Mouse (Mus musculus) CH12F3 (cell line): Measurements from ENCODE around the gene Dcst2.

ENCODE experiments used
- in situ Hi-C: fragments of 300-500 bp; cut with MboI; formaldehyde crosslinking; loops from 2 replicates; pipeline ENCODE4 v1.14.3; 2020; ENCODE audit warnings: low sequenced_read_pairs

Gene Dcst2

GRCm38 (mm10) chr3:89408448-89408847, 46.7 kb downstream of the Dcst2 start:
- in situ Hi-C loops = no loop called here

GRCm38 (mm10) chr3:89409701-89410100, 47.9 kb downstream of the Dcst2 start:
- in situ Hi-C loops = no loop called here

GRCm38 (mm10) chr3:89410864-89411263, 49.1 kb downstream of the Dcst2 start:
- in situ Hi-C loops = no loop called here

- in situ Hi-C loops = no loop called here
These were observed 50.0 kb downstream of the Dcst2 start, which contains the start of gene Flad1 for GRCm38 (mm10) chr3:89411490-89412393. TSS of gene Flad1 (minus strand) at chr3:89411870.

- in situ Hi-C loops = no loop called here
These were observed 54.4 kb downstream of the Dcst2 start for GRCm38 (mm10) chr3:89416158-89416557.

GRCm38 (mm10) chr3:89417131-89417530, 55.4 kb downstream of the Dcst2 start:
- in situ Hi-C loops = no loop called here

GRCm38 (mm10) chr3:89417840-89418169, 56.0 kb downstream of the Dcst2 start:
- in situ Hi-C loops = no loop called here

GRCm38 (mm10) chr3:89418170-89418860, 56.5 kb downstream of the Dcst2 start, which contains the start of the genes Cks1b and Shc1:
TSS of gene Cks1b (minus strand) at chr3:89418383.
TSS of gene Shc1 (plus strand) at chr3:89418443.
- in situ Hi-C loops = no loop called here

- in situ Hi-C loops = no loop called here
These were observed 57.1 kb downstream of the Dcst2 start for GRCm38 (mm10) chr3:89418861-89419250.

GRCm38 (mm10) chr3:89419571-89419970, 57.8 kb downstream of the Dcst2 start:
- in situ Hi-C loops = no loop called here

GRCm38 (mm10) chr3:89419981-89420380, 58.2 kb downstream of the Dcst2 start:
- in situ Hi-C loops = no loop called here

GRCm38 (mm10) chr3:89420421-89420820, 58.6 kb downstream of the Dcst2 start:
- in situ Hi-C loops = no loop called here

GRCm38 (mm10) chr3:89421002-89421774, 59.4 kb downstream of the Dcst2 start:
- in situ Hi-C loops = no loop called here

GRCm38 (mm10) chr3:89421810-89422473, 60.2 kb downstream of the Dcst2 start:
- in situ Hi-C loops = no loop called here

- in situ Hi-C loops = no loop called here
These were observed 60.9 kb downstream of the Dcst2 start for GRCm38 (mm10) chr3:89422556-89423205.

GRCm38 (mm10) chr3:89424416-89425140, 62.8 kb downstream of the Dcst2 start:
- in situ Hi-C loops = no loop called here

- in situ Hi-C loops = no loop called here
These were observed 63.4 kb downstream of the Dcst2 start for GRCm38 (mm10) chr3:89425141-89425525.

GRCm38 (mm10) chr3:89425876-89426275, 64.1 kb downstream of the Dcst2 start:
- in situ Hi-C loops = no loop called here
